Mouse (Mus musculus): Measurements from ENCODE around the gene Glis1. TPM values are rescaled to one million over a fixed set of nuclear protein-coding genes. Genes with fewer than 3 reads are reported as not detected.

Gene Glis1
- polyA plus RNA-seq, 1 experiment from 2014 or later, result 6.3 TPM

GRCm38 (mm10) chr4:107624951-107625350 is 190.6 kb downstream of the Glis1 start:
- no peaks in the 10 kb centered on the region for H3K36me3 ChIP-seq
- peak; percentile 61 for DNase-seq (ENCODE audit: low spot score)
- WGBS, result 54% methylated on average over 5 of the region's 5 CpGs
- peak overlapping the region; percentile 73 for H3K27ac ChIP-seq
- no peak overlapping the region for H3K4me3 ChIP-seq
- H3K27me3 ChIP-seq (ENCODE audit: insufficient read depth, poor library complexity, severe bottlenecking), result peaks cover 18% of the 10 kb centered on the region
- H3K9me3 ChIP-seq, result no peaks in the 10 kb centered on the region
- peaks cover 54% of the 10 kb centered on the region for H3K4me1 ChIP-seq (replicated peaks)

- WGBS, result 74% methylated on average over 4 of the region's 4 CpGs
- Histone ChIP-seq H3K4me1 (replicated peaks) (peaks cover 53% of the 10 kb centered on the region), H3K4me3 (no peak overlapping the region), H3K9me3 (no peaks in the 10 kb centered on the region), H3K27ac (peak overlapping the region; percentile 42; the same call in 1 of the 2 replicates), H3K27me3 (ENCODE audit: insufficient read depth, poor library complexity, severe bottlenecking) (peaks cover 15% of the 10 kb centered on the region; the same call in 1 of the 2 replicates), H3K36me3 (no peaks in the 10 kb centered on the region)
- no peak for DNase-seq (ENCODE audit: low spot score)
Measured at GRCm38 (mm10) chr4:107628226-107628625, 193.8 kb downstream of the Glis1 start.

DNA sequence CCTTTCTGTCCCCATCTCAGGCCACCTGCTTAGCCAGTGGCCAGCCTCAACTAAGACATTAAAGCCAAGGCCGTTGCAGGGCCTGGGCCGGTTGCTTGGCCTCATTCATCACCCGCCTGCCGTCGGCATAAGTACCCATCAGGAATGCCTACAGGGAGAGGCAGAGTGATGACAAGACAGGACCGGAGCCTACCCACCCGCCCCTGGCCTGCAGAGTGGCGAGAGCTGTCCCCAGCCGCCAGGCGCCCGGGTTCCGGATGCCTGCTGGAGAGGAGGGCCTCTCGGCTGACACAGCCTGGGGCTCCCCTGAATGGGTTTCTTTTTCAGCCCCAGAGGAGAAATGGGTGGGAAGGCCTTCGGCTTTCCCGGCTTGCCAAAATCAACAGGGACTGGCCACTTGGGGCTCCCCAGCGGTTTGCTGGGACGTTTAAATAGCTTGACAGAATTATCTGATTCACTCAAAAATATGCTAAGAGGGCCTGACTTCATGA is 194.6 kb downstream of the Glis1 start:
- DNase-seq (ENCODE audit: low spot score), result no peak
- no peaks in the 10 kb centered on the region for H3K9me3 ChIP-seq
- 70% methylated on average over 17 of the region's 17 CpGs for whole genome bisulfite sequencing
- no peak overlapping the region for H3K4me3 ChIP-seq
- no peaks in the 10 kb centered on the region for H3K36me3 ChIP-seq
- H3K4me1 ChIP-seq (replicated peaks), result peaks cover 50% of the 10 kb centered on the region
- H3K27ac ChIP-seq, result peak overlapping the region; percentile 57; the same call in 1 of the 2 replicates
- H3K27me3 ChIP-seq (ENCODE audit: insufficient read depth, poor library complexity, severe bottlenecking), result peaks cover 12% of the 10 kb centered on the region; the same call in 1 of the 2 replicates

- H3K4me3 ChIP-seq, result no peak overlapping the region
- H3K36me3 ChIP-seq, result no peaks in the 10 kb centered on the region
- peaks cover 39% of the 10 kb centered on the region for H3K4me1 ChIP-seq (replicated peaks)
- H3K9me3 ChIP-seq, result no peaks in the 10 kb centered on the region
- DNase-seq (ENCODE audit: low spot score), result no peak
- H3K27me3 ChIP-seq (ENCODE audit: insufficient read depth, poor library complexity, severe bottlenecking), result peaks cover 7% of the 10 kb centered on the region; the same call in 1 of the 2 replicates
- peak overlapping the region; percentile 64; the same call in 1 of the 2 replicates for H3K27ac ChIP-seq
- WGBS, result 80% methylated on average over 6 of the region's 6 CpGs
Measured at GRCm38 (mm10) chr4:107634631-107635030, 200.2 kb downstream of the Glis1 start.

GRCm38 (mm10) chr4:107636099-107636498 is 201.7 kb downstream of the Glis1 start:
- Histone ChIP-seq H3K4me3 (no peak overlapping the region), H3K4me1 (replicated peaks) (peaks cover 40% of the 10 kb centered on the region), H3K9me3 (no peaks in the 10 kb centered on the region), H3K27me3 (ENCODE audit: insufficient read depth, poor library complexity, severe bottlenecking) (peaks cover 5% of the 10 kb centered on the region; the same call in 1 of the 2 replicates), H3K27ac (no peak overlapping the region), H3K36me3 (no peaks in the 10 kb centered on the region)
- WGBS, result 76% methylated on average over 6 of the region's 6 CpGs
- DNase-seq (ENCODE audit: low spot score), result no peak

GRCm38 (mm10) chr4:107637670-107638069 is 203.3 kb downstream of the Glis1 start:
- H3K4me3 ChIP-seq, result no peak overlapping the region
- WGBS, result 45% methylated on average over 3 of the region's 3 CpGs
- no peak for DNase-seq (ENCODE audit: low spot score)
- no peak overlapping the region for H3K27ac ChIP-seq
- H3K36me3 ChIP-seq, result no peaks in the 10 kb centered on the region
- peaks cover 5% of the 10 kb centered on the region; the same call in 1 of the 2 replicates for H3K27me3 ChIP-seq (ENCODE audit: insufficient read depth, poor library complexity, severe bottlenecking)
- H3K9me3 ChIP-seq, result no peaks in the 10 kb centered on the region
- H3K4me1 ChIP-seq (replicated peaks), result peaks cover 41% of the 10 kb centered on the region

- Histone ChIP-seq H3K4me3 (no peak overlapping the region), H3K27ac (peak overlapping the region; percentile 8; the same call in 1 of the 2 replicates), H3K9me3 (no peaks in the 10 kb centered on the region), H3K4me1 (replicated peaks) (peaks cover 42% of the 10 kb centered on the region), H3K27me3 (ENCODE audit: insufficient read depth, poor library complexity, severe bottlenecking) (peaks cover 5% of the 10 kb centered on the region; the same call in 1 of the 2 replicates), H3K36me3 (no peaks in the 10 kb centered on the region)
- DNase-seq (ENCODE audit: low spot score), result no peak
- 86% methylated on average over 10 of the region's 10 CpGs for WGBS
Measured at GRCm38 (mm10) chr4:107638303-107638702, 203.9 kb downstream of the Glis1 start.

GRCm38 (mm10) chr4:107641624-107642023 is 207.2 kb downstream of the Glis1 start:
- no peak for DNase-seq (ENCODE audit: low spot score)
- WGBS, result 73% methylated on average over 4 of the region's 4 CpGs
- Histone ChIP-seq H3K4me3 (no peak overlapping the region), H3K27ac (no peak overlapping the region), H3K36me3 (no peaks in the 10 kb centered on the region), H3K9me3 (no peaks in the 10 kb centered on the region), H3K27me3 (ENCODE audit: insufficient read depth, poor library complexity, severe bottlenecking) (no peaks in the 10 kb centered on the region; the same call in 1 of the 2 replicates), H3K4me1 (replicated peaks) (peaks cover 25% of the 10 kb centered on the region)

GRCm38 (mm10) chr4:107648959-107649485 is 214.6 kb downstream of the Glis1 start:
- H3K4me1 ChIP-seq (replicated peaks), result peaks cover 34% of the 10 kb centered on the region
- H3K27me3 ChIP-seq (ENCODE audit: insufficient read depth, poor library complexity, severe bottlenecking), result peaks cover 7% of the 10 kb centered on the region; the same call in 1 of the 2 replicates
- H3K27ac ChIP-seq, result peak overlapping the region; percentile 6; the same call in 1 of the 2 replicates
- no peaks in the 10 kb centered on the region for H3K9me3 ChIP-seq
- H3K36me3 ChIP-seq, result no peaks in the 10 kb centered on the region
- 82% methylated on average over 5 of the region's 5 CpGs for WGBS
- DNase-seq (ENCODE audit: low spot score), result no peak
- H3K4me3 ChIP-seq, result no peak overlapping the region

DNA sequence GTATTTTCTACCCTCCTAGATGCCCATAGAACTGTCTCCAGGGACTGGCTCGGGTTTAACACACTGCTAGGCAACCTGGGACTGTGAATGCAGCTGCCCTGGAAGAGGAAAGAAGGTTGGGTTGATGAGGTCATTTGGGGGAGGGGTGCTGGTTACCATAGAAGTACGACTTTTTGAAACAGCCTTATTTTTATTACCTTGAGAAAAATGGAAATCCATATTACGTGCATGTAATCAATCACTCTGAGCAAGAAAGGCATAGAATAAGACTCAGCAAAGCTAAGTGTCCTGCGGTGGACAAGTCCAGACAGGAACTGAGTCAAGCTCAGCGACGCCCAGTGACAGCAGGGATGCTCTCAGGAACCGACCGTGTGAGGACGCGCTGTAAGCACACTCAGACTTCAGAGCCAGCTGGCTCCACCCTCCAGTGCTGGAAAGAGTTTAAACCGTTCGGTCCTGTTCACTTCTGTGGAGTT is 216.7 kb downstream of the Glis1 start:
- no peaks in the 10 kb centered on the region for H3K36me3 ChIP-seq
- peaks cover 34% of the 10 kb centered on the region for H3K4me1 ChIP-seq (replicated peaks)
- DNase-seq (ENCODE audit: low spot score), result no peak
- no peaks in the 10 kb centered on the region for H3K9me3 ChIP-seq
- H3K27ac ChIP-seq, result peak overlapping the region; percentile 19
- H3K4me3 ChIP-seq, result no peak overlapping the region
- peaks cover 23% of the 10 kb centered on the region; the same call in 1 of the 2 replicates for H3K27me3 ChIP-seq (ENCODE audit: insufficient read depth, poor library complexity, severe bottlenecking)
- WGBS, result 30% methylated on average over 12 of the region's 12 CpGs

- Histone ChIP-seq H3K4me3 (0 out of 2 replicates have a peak overlapping the region, but pooled peaks have one; percentile 9), H3K4me1 (replicated peaks) (peaks cover 36% of the 10 kb centered on the region), H3K9me3 (no peaks in the 10 kb centered on the region), H3K27me3 (ENCODE audit: insufficient read depth, poor library complexity, severe bottlenecking) (peaks cover 30% of the 10 kb centered on the region; the same call in 1 of the 2 replicates), H3K36me3 (no peaks in the 10 kb centered on the region), H3K27ac (peak overlapping the region; percentile 57)
- WGBS, result 16% methylated on average over 7 of the region's 7 CpGs
- peak; percentile 86 for DNase-seq (ENCODE audit: low spot score)
Measured at GRCm38 (mm10) chr4:107652598-107653279, 218.3 kb downstream of the Glis1 start.

GRCm38 (mm10) chr4:107653280-107653643 is 218.9 kb downstream of the Glis1 start:
- Histone ChIP-seq H3K9me3 (no peaks in the 10 kb centered on the region), H3K36me3 (no peaks in the 10 kb centered on the region), H3K27ac (no peak overlapping the region), H3K4me1 (replicated peaks) (peaks cover 36% of the 10 kb centered on the region), H3K4me3 (no peak overlapping the region), H3K27me3 (ENCODE audit: insufficient read depth, poor library complexity, severe bottlenecking) (peaks cover 30% of the 10 kb centered on the region; the same call in 1 of the 2 replicates)
- 82% methylated on average over 5 of the region's 5 CpGs for WGBS
- DNase-seq (ENCODE audit: low spot score), result no peak

- no peak for DNase-seq (ENCODE audit: low spot score)
- peaks cover 9% of the 10 kb centered on the region; the same call in 1 of the 2 replicates for H3K27me3 ChIP-seq (ENCODE audit: insufficient read depth, poor library complexity, severe bottlenecking)
- H3K4me1 ChIP-seq (replicated peaks), result peaks cover 2% of the 10 kb centered on the region; the same call in 1 of the 2 replicates
- 90% methylated on average over 11 of the region's 11 CpGs for WGBS
- H3K36me3 ChIP-seq, result no peaks in the 10 kb centered on the region
- H3K27ac ChIP-seq, result no peak overlapping the region
- no peaks in the 10 kb centered on the region for H3K9me3 ChIP-seq
- no peak overlapping the region for H3K4me3 ChIP-seq
Measured at GRCm38 (mm10) chr4:107660649-107661048, 226.3 kb downstream of the Glis1 start.

Measured in hindbrain, embryonic 10.5 days (tissue).